Mouse (Mus musculus): ENCODE data around the gene Sertad2.

- TF ChIP-seq CTCF (IDR thresholded peaks at IDR 0.05; ENCODE audit: insufficient read depth, low read length) (no peak), POLR2A (IDR thresholded peaks at IDR 0.05; ENCODE audit: borderline replicate concordance, extremely low read depth, low read depth, low read length) (no peak)
Measured at GRCm38 (mm10) chr11:20559236-20559950, 16.3 kb downstream of the Sertad2 start.

Measured in lung, adult 2 months (tissue).